Mouse (Mus musculus) adipocyte (in vitro differentiated cells): ENCODE data around the gene Pgf.

ENCODE experiments used
- DNase-seq: peaks from one replicate; pipeline ENCODE4 v3.0.0-alpha.2; 2016; ENCODE audit warnings: low spot score

Pgf gene

GRCm38 (mm10) chr12:85177740-85178239 is at the start of gene Pgf:
Pgf (minus strand) TSS chr12:85177790.
- no peak for DNase-seq

GRCm38 (mm10) chr12:85227227-85227626 is 49.6 kb upstream of the Pgf start:
- DNase-seq, result no peak

GRCm38 (mm10) chr12:85219905-85220290 is 42.3 kb upstream of the Pgf start:
- DNase-seq, result peak; percentile 33

- peak; percentile 98 for DNase-seq
Measured at GRCm38 (mm10) chr12:85219236-85219904, 41.8 kb upstream of the Pgf start, which contains the start of gene Eif2b2. Eif2b2 (plus strand) TSS chr12:85219481.

- no peak for DNase-seq
Measured at GRCm38 (mm10) chr12:85217733-85218310, 40.2 kb upstream of the Pgf start.

- peak; percentile 41 for DNase-seq
Measured at GRCm38 (mm10) chr12:85215031-85215430, 37.4 kb upstream of the Pgf start.

GRCm38 (mm10) chr12:85208687-85209199 is 31.2 kb upstream of the Pgf start:
- no peak for DNase-seq

- no peak for DNase-seq
Measured at GRCm38 (mm10) chr12:85205425-85205824, 27.8 kb upstream of the Pgf start.

GRCm38 (mm10) chr12:85204105-85204504 is 26.5 kb upstream of the Pgf start:
- no peak for DNase-seq

GRCm38 (mm10) chr12:85203699-85204098 is 26.1 kb upstream of the Pgf start:
- DNase-seq, result no peak

- DNase-seq, result peak; percentile 41
Measured at GRCm38 (mm10) chr12:85202191-85202590, 24.6 kb upstream of the Pgf start.

GRCm38 (mm10) chr12:85201830-85202147 is 24.2 kb upstream of the Pgf start:
- no peak for DNase-seq

- peak; percentile 65 for DNase-seq
Measured at GRCm38 (mm10) chr12:85200929-85201829, 23.6 kb upstream of the Pgf start.

GRCm38 (mm10) chr12:85199954-85200353 is 22.4 kb upstream of the Pgf start:
- DNase-seq, result no peak

- DNase-seq, result no peak
Measured at GRCm38 (mm10) chr12:85197936-85198335, 20.3 kb upstream of the Pgf start.

GRCm38 (mm10) chr12:85197371-85197770 is 19.8 kb upstream of the Pgf start:
- DNase-seq, result no peak

GRCm38 (mm10) chr12:85196191-85196590 is 18.6 kb upstream of the Pgf start:
- no peak for DNase-seq

- peak; percentile 16 for DNase-seq
Measured at GRCm38 (mm10) chr12:85195086-85195485, 17.5 kb upstream of the Pgf start.

- peak; percentile 74 for DNase-seq
Measured at GRCm38 (mm10) chr12:85194623-85195018, 17.0 kb upstream of the Pgf start.

- DNase-seq, result no peak
Measured at GRCm38 (mm10) chr12:85193923-85194622, 16.5 kb upstream of the Pgf start.

GRCm38 (mm10) chr12:85193146-85193545 is 15.6 kb upstream of the Pgf start:
- DNase-seq, result no peak
